Mouse (Mus musculus) kidney, postnatal 10 days (tissue): ENCODE measurements around the gene Actr6.
A peak's percentile ranks its signal among the peaks of the same experiment; 100 is the strongest.
"Not testable (repeated sequence)": the region's sequence is repeated elsewhere in the genome, so short reads cannot be mapped to it uniquely, and the experiment has no call there.

Experiments
- DNase-seq: peaks from one replicate; pipeline ENCODE4 v3.0.0; 2021; ENCODE audit warnings: mixed read lengths

The Actr6 gene

GRCm38 (mm10) chr10:89678054-89678453, 54.0 kb downstream of the Actr6 start:
- no peak for DNase-seq

GRCm38 (mm10) chr10:89676609-89677008, 55.5 kb downstream of the Actr6 start:
- no peak for DNase-seq

DNA sequence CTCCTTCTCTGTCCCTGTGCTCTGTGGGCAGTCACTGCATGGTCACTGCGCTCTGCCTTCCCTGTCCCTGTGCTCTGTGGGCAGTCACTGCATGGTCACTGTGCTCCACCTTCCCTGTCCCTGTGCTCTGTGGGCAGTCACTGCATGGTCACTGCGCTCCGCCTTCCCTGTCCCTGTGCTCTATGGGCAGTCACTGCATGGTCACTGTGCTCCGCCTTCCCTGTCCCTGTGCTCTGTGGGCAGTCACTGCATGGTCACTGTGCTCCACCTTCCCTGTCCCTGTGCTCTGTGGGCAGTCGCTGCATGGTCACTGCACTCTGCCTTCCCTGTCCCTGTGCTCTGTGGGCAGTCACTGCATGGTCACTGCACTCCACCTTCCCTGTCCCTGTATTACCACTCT, 61.7 kb downstream of the Actr6 start:
- not testable (repeated sequence) for DNase-seq

DNA sequence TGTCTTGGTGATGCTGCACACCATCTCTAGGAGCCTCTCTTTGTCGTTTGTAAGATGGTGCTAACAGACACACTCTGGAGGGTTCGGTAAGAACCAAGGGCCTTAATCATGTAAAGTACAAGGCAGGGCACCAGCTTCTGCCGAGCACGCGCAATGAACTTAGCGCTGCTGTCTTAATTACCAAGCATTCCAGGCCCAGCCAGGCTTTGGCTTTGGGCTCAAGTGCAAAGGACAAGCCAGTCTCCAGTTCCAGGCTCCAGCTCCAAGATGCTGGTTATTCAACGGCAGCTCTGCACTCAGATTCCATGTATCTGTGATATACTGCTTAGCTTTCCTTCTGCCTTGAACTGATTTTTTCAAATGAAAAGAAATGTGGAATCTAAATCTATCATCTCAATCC, 64.5 kb downstream of the Actr6 start:
- DNase-seq = peak; percentile 39

- DNase-seq = no peak
Measured at GRCm38 (mm10) chr10:89665679-89666078, 66.4 kb downstream of the Actr6 start.

- DNase-seq = no peak
Measured at GRCm38 (mm10) chr10:89664977-89665645, 67.0 kb downstream of the Actr6 start.
